7 mouse cellular contexts compared by ENCODE assay signal in the genomic region with DNA sequence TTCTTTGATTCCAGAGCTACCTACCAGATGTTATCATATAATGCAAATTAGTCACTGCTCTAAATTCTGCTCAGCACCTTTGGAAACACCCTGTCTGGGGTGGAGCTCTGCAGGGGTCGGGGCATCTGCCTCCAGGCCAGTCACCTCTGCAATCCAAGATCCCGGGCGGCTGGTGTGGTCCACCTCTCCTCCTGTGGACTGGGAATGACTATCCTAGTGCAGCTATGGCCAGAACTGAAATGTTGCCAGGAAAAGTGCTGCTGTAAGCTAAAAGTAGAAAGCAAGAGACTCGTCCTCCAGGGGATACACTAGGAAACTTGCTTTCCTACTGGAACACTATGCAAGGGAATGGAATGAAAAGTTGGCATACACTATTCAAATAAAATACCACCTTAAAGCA. TPM values are rescaled to one million over a fixed set of nuclear protein-coding genes. Genes with fewer than 3 reads are reported as not detected.
DNase-seq lines count a peak whose midpoint lies in the region; ATAC-seq and TF ChIP-seq lines count a peak whose summit lies in the region.

No protein-coding gene starts in this region.

- H3K9me3 ChIP-seq in midbrain, embryonic 10.5 days (replicated peaks), result no peaks in the 10 kb centered on the region
- H3K9me3 ChIP-seq in midbrain, embryonic 15.5 days, result no peaks in the 10 kb centered on the region
- H3K9me3 ChIP-seq in hindbrain, postnatal 0 days (ENCODE audit: low read length), result no peaks in the 10 kb centered on the region

- H3K9ac ChIP-seq in midbrain, embryonic 15.5 days, result no peak overlapping the region
- no peak overlapping the region for H3K9ac ChIP-seq in hindbrain, postnatal 0 days (replicated peaks; ENCODE audit: low read length)

- no peaks in the 10 kb centered on the region for H3K36me3 ChIP-seq in midbrain, embryonic 10.5 days
- no peaks in the 10 kb centered on the region for H3K36me3 ChIP-seq in midbrain, embryonic 15.5 days (replicated peaks)
- no peaks in the 10 kb centered on the region for H3K36me3 ChIP-seq in hindbrain, postnatal 0 days (ENCODE audit: insufficient read depth, low read length)

- no peak for ATAC-seq in midbrain, embryonic 15.5 days (replicated peaks)
- no peak for ATAC-seq in hindbrain, postnatal 0 days

- intact Hi-C loops in gastrocnemius, postnatal 14 days (cut with DNase I; ENCODE audit: low total_unique reads), result loop anchor here (10.0 kb wide), 1 partner anchor 214 kb away; no protein-coding TSS in a partner anchor

- H3K4me2 ChIP-seq in midbrain, embryonic 15.5 days, result no peak overlapping the region
- no peak overlapping the region for H3K4me2 ChIP-seq in hindbrain, postnatal 0 days (ENCODE audit: low read depth, low read length)

- TF ChIP-seq CTCF in hindbrain, postnatal 0 days (IDR thresholded peaks at IDR 0.05; ENCODE audit: low read depth), result no peak
- TF ChIP-seq CTCF in olfactory bulb, adult 2 months (IDR thresholded peaks at IDR 0.05; ENCODE audit: insufficient read depth, low read depth, low read length), result no peak

- 75% methylated on average over 4 of the region's 4 CpGs for WGBS in midbrain, embryonic 10.5 days
- WGBS in midbrain, embryonic 15.5 days, result 72% methylated on average over 4 of the region's 4 CpGs
- 65% methylated on average over 4 of the region's 4 CpGs for WGBS in hindbrain, postnatal 0 days
- WGBS in olfactory bulb, adult 2 months, result 62% methylated on average over 4 of the region's 4 CpGs

- no peaks in the 10 kb centered on the region for H3K27me3 ChIP-seq in midbrain, embryonic 10.5 days (ENCODE audit: low read depth, poor library complexity, severe bottlenecking)
- no peaks in the 10 kb centered on the region for H3K27me3 ChIP-seq in midbrain, embryonic 15.5 days (replicated peaks)
- H3K27me3 ChIP-seq in hindbrain, postnatal 0 days (ENCODE audit: insufficient read depth, low read length), result no peaks in the 10 kb centered on the region

- no peak for DNase-seq in midbrain, embryonic 10.5 days (ENCODE audit: low spot score)
- DNase-seq in gastrocnemius, postnatal 14 days, result peak; percentile 31
- DNase-seq in hindbrain, postnatal 0 days (ENCODE audit: low spot score), result peak; percentile 22
- DNase-seq in layer of hippocampus, postnatal 14 days (ENCODE audit: low spot score in 2 of 2), result no peak
- no peak for DNase-seq in embryo, embryonic 10.5 days (ENCODE audit: low spot score)

- peaks cover 43% of the 10 kb centered on the region for H3K4me1 ChIP-seq in midbrain, embryonic 10.5 days
- peaks cover 26% of the 10 kb centered on the region for H3K4me1 ChIP-seq in midbrain, embryonic 15.5 days
- peaks cover 25% of the 10 kb centered on the region; the same call in 1 of the 2 replicates for H3K4me1 ChIP-seq in hindbrain, postnatal 0 days (ENCODE audit: insufficient read depth, low read length)
- peaks cover 32% of the 10 kb centered on the region for H3K4me1 ChIP-seq in olfactory bulb, adult 2 months (ENCODE audit: control insufficient read depth, insufficient read depth, low read length)

- no peak for TF ChIP-seq POLR2A in olfactory bulb, adult 2 months (IDR thresholded peaks at IDR 0.05; ENCODE audit: insufficient read depth, low read depth, low read length)

- no peak overlapping the region for H3K4me3 ChIP-seq in midbrain, embryonic 10.5 days
- no peak overlapping the region for H3K4me3 ChIP-seq in midbrain, embryonic 15.5 days
- H3K4me3 ChIP-seq in hindbrain, postnatal 0 days (ENCODE audit: low read length), result no peak overlapping the region
- H3K4me3 ChIP-seq in olfactory bulb, adult 2 months (ENCODE audit: insufficient read depth, low read depth, low read length), result no peak overlapping the region

- peak overlapping the region; percentile 63; the same call in 1 of the 2 replicates for H3K27ac ChIP-seq in midbrain, embryonic 10.5 days (replicated peaks)
- no peak overlapping the region for H3K27ac ChIP-seq in midbrain, embryonic 15.5 days
- H3K27ac ChIP-seq in hindbrain, postnatal 0 days, result no peak overlapping the region
- peak overlapping the region; percentile 61; the same call in 1 of the 2 replicates for H3K27ac ChIP-seq in olfactory bulb, adult 2 months (ENCODE audit: insufficient read depth, low read depth, low read length)

RNA-seq across cellular contexts. Expression of a gene that starts 22.7 kb away (rescaled TPM):
- 10.3 and 12.5 TPM in 2 replicates for polyA plus RNA-seq in midbrain, embryonic 10.5 days (2016; fragmentation: Nextera tagmentation; extraction: Ambion mirVana)
- 13.1 and 14.8 TPM in 2 replicates for polyA plus RNA-seq in midbrain, embryonic 15.5 days (2015; fragmentation: Nextera tagmentation; extraction: Ambion mirVana)
- 10 to 100 TPM; 25.2 to 30.5 TPM for total RNA-seq in gastrocnemius, postnatal 14 days (2021)
- 21.5 and 22.9 TPM in 2 replicates for total RNA-seq in hindbrain, postnatal 0 days (2014; rRNA removed)
- 8.0 and 8.9 TPM in 2 replicates for polyA plus RNA-seq in hindbrain, postnatal 0 days (2015; fragmentation: Nextera tagmentation; extraction: Ambion mirVana)
- polyA plus RNA-seq in olfactory bulb, adult 2 months (2012; ENCODE audit: insufficient read depth, insufficient read length, low replicate concordance, missing spikeins), result 169 and 363 TPM in 2 replicates
- total RNA-seq in layer of hippocampus, postnatal 14 days (2021), result 10 to 100 TPM; 57.2 to 59.7 TPM

Comparison
In these comparisons a context has a peak if more than half of its experiments do, and no peak if none do; other contexts are left out.
1. H3K27ac ChIP-seq: peak in midbrain, embryonic 10.5 days (single experiment) and olfactory bulb, adult 2 months (single experiment); none in midbrain, embryonic 15.5 days (single experiment) and hindbrain, postnatal 0 days (single experiment).
2. DNase-seq: peak in gastrocnemius, postnatal 14 days (single experiment) and hindbrain, postnatal 0 days (single experiment); none in midbrain, embryonic 10.5 days (single experiment), layer of hippocampus, postnatal 14 days (0 of 2) and embryo, embryonic 10.5 days (single experiment).
3. RNA of a gene that starts 22.7 kb away (polyA plus RNA-seq): 169 to 363 TPM in olfactory bulb, adult 2 months; 13.1 to 14.8 TPM in midbrain, embryonic 15.5 days, 10.3 to 12.5 TPM in midbrain, embryonic 10.5 days and 8.0 to 8.9 TPM in hindbrain, postnatal 0 days; every median in the first group is over 10 times any median in the second.